Mouse (Mus musculus): Measurements from ENCODE around the gene Sh3bp1.

The Sh3bp1 gene

DNA sequence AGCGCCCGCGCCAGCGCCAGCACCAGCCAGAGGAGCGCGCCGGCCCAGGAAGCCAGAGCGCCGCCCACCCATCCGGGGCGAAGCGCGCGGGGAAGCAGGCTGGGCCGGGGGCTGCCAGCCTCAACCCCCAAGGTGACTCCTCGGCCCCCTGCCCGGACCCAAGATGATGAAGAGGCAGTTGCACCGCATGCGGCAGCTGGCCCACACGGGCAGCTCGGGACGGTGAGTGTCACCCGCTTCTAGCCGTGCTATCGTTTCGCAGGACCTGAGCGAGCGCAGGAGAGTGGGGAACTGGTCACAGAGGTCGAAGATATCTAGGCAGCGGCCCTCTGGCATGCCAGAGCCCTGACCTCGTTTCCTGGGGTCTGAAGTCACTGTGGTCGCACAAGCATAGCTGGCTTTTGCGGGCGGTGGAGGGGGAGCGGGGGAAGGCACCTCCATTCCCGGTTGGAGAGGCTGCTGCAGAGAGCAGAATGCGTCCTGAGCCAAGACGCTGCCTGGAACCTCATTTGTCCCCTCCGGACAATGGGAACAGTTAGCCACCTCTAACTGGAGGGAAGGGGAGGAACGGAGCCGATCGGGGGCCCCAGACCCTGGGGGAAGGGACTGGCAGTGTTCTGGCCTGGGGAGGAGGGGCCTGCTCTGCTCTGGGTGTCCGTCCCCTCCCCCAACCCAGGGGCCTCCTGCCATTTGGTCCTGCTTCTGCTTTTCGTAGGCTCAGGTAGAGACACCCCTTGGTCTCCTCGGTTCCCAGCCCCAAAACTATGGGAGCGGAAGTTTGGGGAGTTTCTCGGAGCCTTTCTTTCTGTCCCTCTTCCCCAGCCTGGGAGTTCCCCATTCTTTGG, at the start of gene Sh3bp1:
Gene Sh3bp1, plus strand, starts transcription at position 29 of the 845 bp plus-strand sequence.
- DNase-seq: peak; percentile 50

DNA sequence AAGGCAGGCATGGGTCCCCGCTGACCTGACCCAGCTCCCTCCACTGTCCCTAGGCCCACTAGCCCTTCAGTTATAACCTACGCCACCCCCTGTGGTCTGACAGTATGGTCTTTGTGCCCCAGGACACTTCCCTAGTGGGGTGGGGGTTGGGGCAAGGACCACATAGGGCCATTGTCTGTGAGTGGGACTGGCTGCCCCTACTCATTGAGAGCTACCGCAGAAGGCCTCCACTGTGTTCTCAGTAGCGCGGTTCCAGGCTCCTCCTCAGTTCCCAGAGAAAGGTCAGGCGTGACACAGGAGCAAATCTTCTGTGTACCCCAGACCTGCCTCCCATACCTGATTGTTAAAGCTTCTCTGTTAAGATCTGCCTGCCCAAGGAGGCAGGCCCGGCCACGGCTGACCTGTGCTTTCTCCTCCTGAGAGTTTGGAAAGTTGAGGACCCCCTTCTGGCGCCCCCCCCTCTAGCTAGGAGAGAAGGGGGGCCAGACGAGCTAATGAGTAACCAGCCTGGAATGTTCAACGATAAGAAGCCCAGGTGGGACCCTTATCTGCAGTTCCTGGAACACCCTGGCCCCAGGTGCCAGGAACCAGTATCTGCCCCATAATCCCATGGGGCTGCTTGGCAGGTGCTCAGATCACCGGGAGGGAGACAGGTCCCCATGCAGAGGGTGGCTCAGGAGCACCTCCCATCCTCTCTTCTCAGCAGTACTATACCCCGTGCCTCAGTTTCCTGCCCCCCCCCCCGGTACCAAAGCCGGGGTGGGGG, 49.3 kb upstream of the Sh3bp1 start:
- DNase-seq: peak; percentile 27

DNA sequence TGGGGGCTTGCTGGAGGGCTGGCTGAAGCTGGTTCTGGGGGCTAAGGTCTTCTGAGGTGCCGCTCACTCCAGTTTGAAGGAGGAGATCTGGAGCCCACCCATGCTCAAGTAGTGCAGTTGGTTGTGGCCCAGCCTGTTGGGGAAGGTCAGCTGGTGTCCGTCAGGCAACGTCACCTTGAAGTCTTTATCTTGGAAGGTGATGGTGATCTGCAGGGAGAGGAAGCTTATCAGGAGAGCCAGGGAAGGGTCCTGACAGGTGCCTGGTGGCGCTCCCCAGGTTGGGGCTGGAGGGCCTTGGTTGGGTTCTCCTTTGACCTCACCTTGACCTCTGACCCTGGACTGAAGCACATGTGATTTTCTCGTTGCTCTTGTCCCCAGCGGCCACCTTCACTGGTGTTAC, 48.6 kb upstream of the Sh3bp1 start:
- no peak for DNase-seq

DNA sequence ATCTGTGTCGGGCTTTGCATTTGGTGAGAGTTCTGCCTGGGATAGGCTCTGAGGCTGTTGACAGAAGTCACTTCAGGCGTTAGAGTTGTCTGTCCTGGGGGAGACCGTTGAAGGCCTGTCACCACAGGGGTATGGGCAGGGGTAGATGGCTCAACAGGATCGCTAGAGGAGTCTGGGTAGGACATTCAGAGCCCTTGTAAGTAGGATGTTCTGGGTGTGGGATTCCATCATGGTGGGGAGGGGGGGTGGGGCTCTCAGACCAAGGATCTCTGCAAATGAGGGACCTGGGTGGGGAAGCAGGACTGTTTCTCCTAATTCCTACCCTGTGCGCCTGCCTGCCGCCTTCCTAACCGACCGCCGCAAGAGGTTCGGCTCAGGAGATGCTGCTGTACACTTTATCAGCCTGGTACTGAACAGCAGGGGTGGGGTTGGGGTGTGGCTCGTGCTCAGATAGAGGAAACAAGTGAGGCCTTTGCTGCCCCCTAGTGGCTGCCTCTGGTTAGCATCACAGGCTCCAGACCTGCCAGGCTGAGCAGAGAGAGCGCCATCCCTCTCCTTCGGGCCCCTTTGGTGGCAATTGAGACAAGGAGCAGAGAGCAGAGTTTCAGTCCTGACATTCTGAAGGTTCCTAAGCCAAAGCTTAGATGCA, 47.9 kb upstream of the Sh3bp1 start:
- DNase-seq: peak; percentile 92

DNA sequence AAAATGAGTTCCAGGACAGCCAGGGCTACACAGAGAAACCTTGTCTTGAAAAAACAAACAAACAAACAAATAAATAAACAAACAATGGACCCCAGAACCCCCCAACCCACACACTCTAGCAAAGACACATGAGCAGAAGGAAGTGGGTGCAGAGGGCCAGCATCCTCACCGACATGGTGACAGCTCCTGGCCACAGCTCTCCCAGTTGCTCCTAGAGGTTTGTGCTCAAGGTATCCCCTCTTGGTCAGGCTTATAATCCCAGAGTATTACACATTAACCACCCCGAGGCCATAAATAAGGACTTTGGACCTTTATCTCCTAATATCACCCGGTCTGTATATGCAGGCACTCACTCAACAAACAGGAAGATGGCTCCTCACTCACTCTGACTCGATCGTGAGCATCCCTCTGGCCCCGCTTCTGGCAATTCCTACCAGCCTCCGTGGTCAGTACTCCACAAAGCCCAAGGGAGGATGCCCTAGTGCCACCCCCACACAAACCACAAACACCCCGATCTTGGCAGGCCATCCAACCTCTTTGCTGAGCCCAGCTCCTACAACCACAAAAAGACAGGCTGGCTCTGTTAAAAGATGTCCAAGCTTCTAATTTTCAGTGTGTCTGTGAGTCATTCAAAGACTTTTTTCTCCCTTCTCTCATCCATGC, 44.1 kb upstream of the Sh3bp1 start, which contains the start of gene Lgals2:
Gene Lgals2, minus strand, starts transcription at position 227 of the 663 bp plus-strand sequence.
- no peak for DNase-seq

DNA sequence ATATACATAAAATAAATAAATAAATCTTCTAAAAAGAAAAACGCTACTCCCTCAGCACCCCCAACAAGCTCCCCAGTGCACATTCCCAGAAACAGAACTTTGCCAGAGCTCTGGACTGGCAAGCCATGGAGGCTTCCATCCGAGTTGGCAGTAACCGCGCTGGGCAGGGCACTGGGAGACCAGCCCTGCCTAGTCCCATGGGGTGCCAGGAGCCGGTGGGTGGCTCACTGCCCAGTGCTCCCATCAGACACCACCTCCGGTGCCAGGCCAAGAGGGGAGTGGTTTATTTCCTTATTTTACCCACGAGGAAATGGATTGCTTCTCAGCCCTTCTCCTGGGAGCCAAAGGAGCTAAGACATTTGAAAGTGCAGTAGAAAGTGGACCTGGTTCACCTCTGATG, 42.6 kb upstream of the Sh3bp1 start:
- peak; percentile 65 for DNase-seq

DNA sequence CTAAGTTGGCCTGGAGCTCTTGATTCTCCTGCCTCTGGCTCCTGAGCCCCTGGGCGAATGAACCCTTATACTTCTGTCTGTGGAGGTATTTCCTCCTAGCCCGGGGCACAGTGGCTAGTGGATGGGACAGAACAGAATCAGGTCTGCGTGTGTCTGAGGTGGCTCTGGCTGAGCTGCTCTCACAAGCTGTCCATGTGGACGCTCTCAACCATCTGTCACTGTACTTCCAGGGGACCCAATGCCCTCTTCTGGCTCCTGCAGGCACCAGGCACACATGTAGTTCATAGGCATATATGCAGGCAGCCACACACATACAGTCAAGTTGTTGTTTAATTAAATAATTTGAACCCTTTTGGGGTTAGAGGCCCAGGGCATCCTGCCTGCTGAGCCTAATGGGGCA, 40.3 kb upstream of the Sh3bp1 start:
- peak; percentile 83 for DNase-seq

DNA sequence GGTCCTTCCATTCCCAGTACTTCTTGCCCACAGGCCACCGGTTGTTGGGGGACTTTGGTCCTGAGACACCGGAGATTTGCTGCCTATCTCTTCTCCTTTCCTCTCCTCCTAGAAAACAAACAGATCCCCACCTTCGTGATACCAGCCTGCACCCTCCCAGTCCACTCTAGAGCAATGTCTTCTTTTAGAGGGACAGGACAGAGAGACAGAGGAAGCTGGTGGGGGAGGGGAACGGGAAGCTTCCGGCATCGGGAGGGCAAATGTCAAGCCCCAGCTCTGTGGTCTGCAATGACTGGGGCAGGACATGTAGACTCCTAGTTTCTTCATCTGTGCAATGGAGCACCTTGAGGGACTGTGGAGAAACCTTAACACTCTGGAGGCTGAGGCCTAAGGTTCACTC, 39.9 kb upstream of the Sh3bp1 start:
- DNase-seq: no peak

DNA sequence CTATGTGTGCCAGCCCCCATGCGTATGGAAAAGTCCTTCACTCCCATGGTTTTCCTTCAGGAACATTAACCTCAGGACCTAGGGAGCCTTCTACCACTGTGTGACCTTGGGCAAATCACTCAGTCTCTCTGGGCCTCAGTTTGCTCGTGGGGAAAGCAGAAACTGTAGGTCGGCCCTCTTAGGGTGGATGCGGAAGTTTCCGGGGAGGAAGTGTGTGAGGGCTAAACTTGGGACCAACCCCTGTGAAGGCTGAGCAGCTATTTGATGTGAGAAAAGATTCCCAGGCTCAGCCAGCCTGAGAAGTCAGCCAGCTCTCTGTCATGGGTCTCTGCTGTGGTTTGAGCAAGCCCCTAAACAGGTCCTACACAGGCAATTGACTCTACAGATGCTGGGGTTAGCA, 37.3 kb upstream of the Sh3bp1 start:
- DNase-seq: no peak

DNA sequence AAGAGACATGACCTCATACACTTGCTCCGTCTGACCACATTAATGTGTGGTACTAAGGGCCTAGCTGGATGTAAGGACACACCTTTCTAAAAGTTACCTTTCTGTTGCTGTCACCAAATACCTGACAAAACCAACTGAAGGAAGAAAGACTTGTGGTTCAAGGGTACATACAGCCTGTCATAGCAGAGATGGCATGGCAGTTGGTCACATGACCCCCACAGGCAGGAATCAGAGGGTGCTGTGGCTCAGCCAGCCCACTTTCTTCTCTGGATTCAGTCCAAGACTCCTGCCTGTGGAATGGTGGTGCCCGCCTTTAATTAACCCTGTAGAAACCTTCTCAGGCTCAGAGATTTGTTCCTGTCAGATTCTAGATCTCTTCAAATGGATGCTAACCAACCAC, 36.4 kb upstream of the Sh3bp1 start:
- DNase-seq: no peak

DNA sequence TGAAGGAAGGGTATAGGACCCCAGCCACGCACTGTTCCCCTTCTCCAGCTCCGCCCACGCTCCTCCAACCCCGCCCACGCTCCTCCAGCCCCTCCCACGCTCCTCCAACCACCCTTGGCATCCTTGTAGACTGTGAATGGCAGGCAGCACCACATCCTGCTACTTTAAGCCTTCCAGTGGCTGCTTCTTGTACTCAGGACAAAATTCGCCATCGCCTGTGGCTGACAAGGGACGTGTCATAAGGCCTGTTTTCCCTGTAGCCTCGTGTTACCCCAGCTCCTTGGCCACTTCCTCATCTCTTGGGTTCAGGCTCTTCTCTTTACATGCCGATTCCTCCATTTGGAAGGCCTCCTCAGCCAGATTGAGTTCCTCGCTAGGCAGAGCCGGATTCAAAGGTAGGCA, 35.7 kb upstream of the Sh3bp1 start:
- no peak for DNase-seq

DNA sequence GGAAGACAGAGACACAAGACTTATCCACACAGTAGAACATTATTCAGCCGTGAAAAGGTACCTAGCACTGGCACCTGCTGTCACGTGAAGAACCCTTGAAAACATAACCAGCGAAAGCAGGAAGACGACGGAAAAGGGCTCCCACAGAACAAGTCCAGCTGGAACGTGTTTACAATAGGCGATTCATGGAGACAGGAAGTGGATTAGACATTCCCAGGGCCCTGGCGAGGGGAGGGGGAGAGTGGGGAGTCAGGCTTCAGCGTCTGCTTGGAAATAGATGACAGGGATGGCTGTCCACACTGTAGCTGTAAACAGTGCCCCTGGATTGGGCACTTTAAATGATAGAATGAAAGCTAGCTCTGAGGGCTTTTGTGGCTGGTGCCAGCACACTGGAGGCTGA, 31.2 kb upstream of the Sh3bp1 start:
- no peak for DNase-seq

DNA sequence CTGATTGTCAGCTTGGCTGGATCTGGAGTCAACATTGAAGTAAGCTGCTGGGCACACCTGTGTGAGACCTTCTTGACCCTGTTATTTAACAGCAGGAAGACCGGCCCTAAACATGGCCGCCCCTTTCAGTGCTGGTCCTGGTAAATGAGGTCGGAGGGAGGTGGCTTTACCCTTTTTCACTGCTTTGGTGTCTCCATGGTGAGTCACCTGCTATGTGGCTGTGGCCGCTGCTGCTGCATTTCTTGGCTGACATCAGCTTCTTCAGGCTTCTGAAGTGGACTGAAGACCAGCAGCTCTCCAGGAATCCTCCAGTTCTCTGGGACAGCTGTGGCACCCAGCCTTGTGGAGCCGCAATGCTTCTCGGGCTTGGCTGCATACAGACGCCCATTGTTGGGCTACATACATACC, 30.7 kb upstream of the Sh3bp1 start:
- DNase-seq: no peak

DNA sequence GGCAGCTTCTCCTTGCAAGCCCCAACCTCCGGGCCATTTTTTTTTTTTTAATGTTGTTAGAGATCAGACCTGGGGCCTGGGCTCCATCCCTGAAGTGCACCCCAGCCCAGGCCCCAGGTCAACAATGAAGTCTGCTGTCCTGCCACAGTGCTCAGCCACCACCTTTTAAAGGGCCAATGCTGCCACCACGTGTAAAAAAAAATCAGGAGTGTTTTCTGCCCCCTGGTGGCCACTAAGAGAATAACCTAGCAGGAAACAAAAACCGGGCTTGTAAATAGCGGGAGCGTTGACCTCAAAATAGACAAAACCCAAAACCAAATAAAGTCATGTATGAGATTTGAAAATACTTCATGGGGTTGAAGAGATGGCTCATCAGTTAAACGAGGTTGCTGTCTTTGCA, 29.8 kb upstream of the Sh3bp1 start:
- peak; percentile 72 for DNase-seq

DNA sequence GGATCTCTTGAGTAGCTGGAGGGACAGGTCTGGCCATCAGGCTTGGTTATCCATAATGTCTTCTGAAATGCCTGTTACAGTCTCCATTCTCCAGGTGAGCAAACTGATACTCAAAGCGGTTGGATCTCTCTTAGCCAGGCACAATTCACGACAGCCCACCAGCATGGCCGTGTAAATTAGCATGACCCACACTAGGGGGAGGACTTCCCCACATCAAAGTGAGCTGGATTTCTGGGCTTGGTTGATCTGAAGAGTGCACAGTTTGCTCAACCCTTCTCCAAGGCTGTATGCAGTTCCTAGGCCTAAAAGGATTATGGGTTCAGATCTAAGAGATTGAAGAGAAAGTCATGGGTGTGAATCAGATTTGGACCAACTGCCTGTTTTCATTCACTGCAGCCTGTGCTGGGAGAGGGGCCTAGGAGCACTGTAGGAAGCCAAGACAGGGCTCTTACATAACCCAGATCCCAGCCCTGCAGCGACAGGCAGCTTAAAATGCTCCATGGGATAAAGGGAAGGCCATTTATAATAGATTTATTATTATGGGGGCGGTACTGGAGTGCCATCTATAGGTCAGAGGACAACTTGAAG, 27.5 kb upstream of the Sh3bp1 start:
- DNase-seq: no peak

DNA sequence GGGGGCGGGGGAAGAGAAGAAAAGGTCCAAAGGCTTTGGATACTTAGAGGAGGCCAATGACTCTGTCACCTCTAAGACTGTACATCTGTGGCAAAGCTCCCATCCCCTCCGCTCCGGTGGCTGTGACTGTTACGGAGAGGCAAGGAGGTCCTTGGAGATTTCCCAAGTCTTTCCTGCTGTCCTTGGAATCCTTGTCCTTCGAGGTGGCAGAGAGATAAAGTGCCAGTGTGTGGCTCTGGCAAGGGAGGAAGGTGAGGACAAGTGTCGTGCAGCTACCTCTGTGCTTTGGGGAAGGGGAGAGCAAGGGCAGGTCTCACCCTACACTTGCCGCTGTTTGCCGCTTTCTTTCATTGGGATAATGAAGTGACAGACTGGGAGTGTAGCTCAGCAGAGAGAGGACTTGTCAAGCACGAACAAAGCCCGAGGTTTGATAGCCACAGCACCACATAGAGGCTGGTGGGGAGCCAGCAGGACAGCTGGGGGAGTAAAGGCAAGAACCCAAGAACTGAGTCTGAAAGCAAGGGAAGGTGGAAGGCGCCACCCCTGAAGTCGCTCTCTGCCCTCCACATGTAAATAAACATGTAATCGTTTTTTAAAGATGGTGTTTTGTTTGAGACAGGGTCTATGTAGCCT, 25.6 kb upstream of the Sh3bp1 start:
- DNase-seq: no peak

DNA sequence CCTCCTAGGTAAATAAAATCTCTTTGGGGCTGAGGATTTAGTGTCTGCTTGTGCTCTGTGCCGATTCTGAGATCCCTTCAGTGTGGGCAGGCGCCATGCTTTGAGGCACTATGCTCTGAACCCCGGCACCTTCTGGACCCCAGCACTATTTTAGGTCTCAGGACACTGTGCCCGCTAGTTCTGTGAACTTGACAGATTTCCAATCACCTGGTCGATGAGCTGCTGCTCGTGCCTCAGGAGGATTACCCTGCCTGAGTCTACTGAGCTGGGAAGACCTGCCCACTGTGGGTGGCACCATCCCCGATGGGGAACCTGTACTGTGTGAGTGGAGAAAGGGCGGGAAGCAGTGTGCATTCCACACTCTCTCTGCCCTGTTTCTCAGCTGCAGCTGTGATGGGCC, 24.6 kb upstream of the Sh3bp1 start:
- no peak for DNase-seq

DNA sequence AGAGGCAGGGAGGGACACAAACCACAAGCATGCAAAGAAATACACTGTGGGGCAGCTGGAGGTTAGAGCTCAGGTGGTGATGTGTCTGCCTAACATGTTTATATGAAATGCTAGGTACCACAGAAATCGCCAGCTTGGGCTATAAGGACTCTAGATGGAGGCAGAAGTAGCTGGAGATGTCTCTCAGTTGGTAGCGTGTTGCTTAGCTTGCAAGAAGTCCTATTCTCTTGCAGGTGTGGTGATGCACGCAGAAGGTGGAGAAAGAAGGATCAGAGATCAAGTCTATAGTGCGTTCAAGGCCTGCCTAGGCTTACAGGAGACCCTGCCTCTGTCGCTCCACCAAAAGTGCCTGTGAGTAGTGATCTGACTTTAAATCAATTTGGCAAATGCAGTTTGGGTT, 24.0 kb upstream of the Sh3bp1 start:
- no peak for DNase-seq

DNA sequence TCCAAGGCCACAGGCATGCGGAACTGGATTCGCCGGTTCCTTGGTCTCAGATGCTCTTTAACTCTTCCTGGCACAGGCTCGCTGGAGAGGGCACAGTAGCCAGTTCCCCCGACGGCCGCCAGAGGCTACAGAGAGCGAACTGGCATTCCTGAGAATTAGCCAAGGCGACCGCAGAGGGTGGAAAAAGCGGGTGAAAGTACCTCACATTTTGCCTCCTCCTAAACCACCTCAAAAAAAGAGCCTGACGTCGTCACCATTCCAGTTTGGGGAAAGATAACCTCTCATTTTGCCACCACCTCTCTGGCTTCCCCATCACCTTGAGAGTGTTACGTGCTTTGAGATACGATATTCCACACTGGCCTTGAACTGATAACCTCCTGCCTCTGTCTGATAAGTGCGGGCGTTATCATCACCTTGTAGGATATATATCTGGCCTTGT, 23.3 kb upstream of the Sh3bp1 start:
- peak; percentile 90 for DNase-seq

DNA sequence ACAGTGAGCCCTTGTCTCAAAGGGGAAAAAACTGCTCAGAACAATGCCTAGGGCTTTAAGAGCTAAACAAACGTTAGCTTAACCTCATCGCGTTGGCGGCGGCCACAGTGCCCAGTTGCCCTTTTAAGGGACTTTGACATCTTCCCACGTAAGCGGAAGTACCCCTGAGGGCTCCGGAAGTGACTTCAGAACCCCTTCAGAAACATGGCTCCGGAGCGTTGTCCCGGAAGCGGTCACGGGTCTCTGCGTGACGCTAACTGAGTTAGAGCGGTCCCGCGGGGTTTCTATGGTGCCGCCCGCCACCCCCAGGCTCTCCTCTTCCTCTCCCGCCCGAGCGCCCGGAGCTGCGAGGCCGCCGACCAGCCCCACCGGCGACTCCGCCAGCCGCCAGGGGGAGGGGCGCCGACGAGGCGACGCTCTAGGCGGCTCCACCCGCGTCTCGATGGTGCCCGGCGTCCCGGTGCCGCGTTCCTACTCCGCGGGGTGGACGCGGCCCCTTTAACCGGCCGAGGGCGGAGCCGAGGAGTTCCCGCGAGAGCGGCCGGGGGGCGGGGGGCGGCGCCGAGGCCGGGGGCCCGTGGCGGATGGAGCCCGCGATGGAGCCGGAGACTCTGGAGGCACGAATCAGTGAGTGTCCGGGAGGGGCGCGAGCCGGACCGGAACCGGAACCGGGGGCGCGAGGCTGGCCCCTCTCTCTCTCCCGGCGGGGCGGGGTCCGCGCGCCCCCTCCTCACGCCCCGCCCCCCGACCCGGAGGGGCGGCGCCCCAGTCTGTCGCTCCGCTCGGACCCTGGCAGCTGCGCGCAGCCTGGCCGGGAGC, 22.4 kb upstream of the Sh3bp1 start, which contains the start of gene Gga1:
Gene Gga1, plus strand, starts transcription at position 200 of the 819 bp plus-strand sequence.
- peak; percentile 98 for DNase-seq

DNA sequence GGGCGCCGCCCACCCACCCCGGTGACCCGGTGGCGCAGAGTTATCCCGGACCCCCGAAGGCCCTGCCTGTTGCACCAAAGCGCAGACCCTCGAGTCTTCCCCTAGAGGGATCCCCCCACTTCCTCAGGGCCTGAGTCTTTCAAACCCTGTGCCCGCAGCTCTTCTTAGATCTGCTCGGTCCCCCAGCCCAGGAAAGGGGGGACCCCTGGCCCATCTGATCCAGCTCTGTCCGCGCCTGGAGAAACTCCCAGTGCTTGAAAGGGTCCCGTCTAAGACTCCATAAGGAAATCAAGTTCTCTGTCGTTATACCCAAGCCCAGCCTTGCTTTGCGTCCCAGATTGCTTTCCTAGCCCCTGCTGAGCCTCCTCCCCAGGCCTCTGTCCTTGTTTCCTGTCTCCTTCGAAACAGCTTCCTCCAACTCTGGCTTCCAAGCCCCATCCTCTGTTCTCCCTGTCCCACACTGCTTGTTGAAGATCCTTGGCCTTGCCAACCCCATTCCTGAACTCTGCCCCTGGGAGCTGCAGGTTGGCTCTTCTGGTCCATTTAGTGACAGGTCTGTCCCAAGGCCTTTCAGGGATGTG, 21.7 kb upstream of the Sh3bp1 start:
- peak; percentile 63 for DNase-seq
